Mouse (Mus musculus) layer of hippocampus, postnatal 36 days (tissue): ENCODE measurements around the gene Ttyh3. TPM values are rescaled to one million over a fixed set of nuclear protein-coding genes. Genes with fewer than 3 reads are reported as not detected.

Experiments used
- DNase-seq, 2 experiments: peaks; one replicate each; pipeline ENCODE4 v3.0.0; 2022
- total RNA-seq, 2 experiments: library from RNA; stranded (reverse); gene quantifications; 2 replicates each; pipeline ENCODE4 v1.2.3; 2021

The Ttyh3 gene
- total RNA-seq, 2 experiments from 2014 or later, result 191 to 221 TPM

- peak in 1 of 2 experiments; percentile 61 for DNase-seq
Measured at GRCm38 (mm10) chr5:140608634-140609015, 40.2 kb downstream of the Ttyh3 start.

- no peak for DNase-seq
Measured at GRCm38 (mm10) chr5:140607836-140608633, 40.8 kb downstream of the Ttyh3 start.

GRCm38 (mm10) chr5:140607001-140607835 is 41.6 kb downstream of the Ttyh3 start, which contains the start of gene Lfng:
TSS of gene Lfng (plus strand) at chr5:140607320.
- DNase-seq, result peak; percentile 77 to 84

GRCm38 (mm10) chr5:140606386-140606785 is 42.4 kb downstream of the Ttyh3 start:
- no peak for DNase-seq

- no peak for DNase-seq
Measured at GRCm38 (mm10) chr5:140605228-140605627, 43.6 kb downstream of the Ttyh3 start.

GRCm38 (mm10) chr5:140604386-140604785 is 44.4 kb downstream of the Ttyh3 start:
- DNase-seq, result no peak

GRCm38 (mm10) chr5:140602540-140602939 is 46.3 kb downstream of the Ttyh3 start:
- DNase-seq, result no peak

GRCm38 (mm10) chr5:140601712-140602111 is 47.1 kb downstream of the Ttyh3 start:
- DNase-seq, result no peak

GRCm38 (mm10) chr5:140599939-140600338 is 48.9 kb downstream of the Ttyh3 start:
- DNase-seq, result no peak

- no peak for DNase-seq
Measured at GRCm38 (mm10) chr5:140597787-140598186, 51.0 kb downstream of the Ttyh3 start.

- DNase-seq, result no peak
Measured at GRCm38 (mm10) chr5:140596927-140597588, 51.8 kb downstream of the Ttyh3 start.

GRCm38 (mm10) chr5:140596426-140596825 is 52.4 kb downstream of the Ttyh3 start:
- DNase-seq, result no peak

GRCm38 (mm10) chr5:140594846-140595245 is 54.0 kb downstream of the Ttyh3 start:
- DNase-seq, result no peak

GRCm38 (mm10) chr5:140589082-140589774 is 59.6 kb downstream of the Ttyh3 start:
- DNase-seq, result no peak

GRCm38 (mm10) chr5:140583732-140584368 is 65.0 kb downstream of the Ttyh3 start:
- DNase-seq, result no peak

GRCm38 (mm10) chr5:140582995-140583731 is 65.7 kb downstream of the Ttyh3 start:
- DNase-seq, result no peak

- no peak for DNase-seq
Measured at GRCm38 (mm10) chr5:140581569-140581968, 67.3 kb downstream of the Ttyh3 start.

- no peak for DNase-seq
Measured at GRCm38 (mm10) chr5:140579771-140580170, 69.1 kb downstream of the Ttyh3 start.

GRCm38 (mm10) chr5:140579221-140579620 is 69.6 kb downstream of the Ttyh3 start:
- DNase-seq, result no peak

- DNase-seq, result no peak
Measured at GRCm38 (mm10) chr5:140575381-140575866, 73.4 kb downstream of the Ttyh3 start.

- no peak for DNase-seq
Measured at GRCm38 (mm10) chr5:140572611-140573010, 76.2 kb downstream of the Ttyh3 start.
